Mouse (Mus musculus): ENCODE measurements around the gene Cyp2d9. TPM values are rescaled to one million over a fixed set of nuclear protein-coding genes. Genes with fewer than 3 reads are reported as not detected.

Cyp2d9 gene
- total and polyA plus RNA-seq, 3 experiments, result not detected

DNA sequence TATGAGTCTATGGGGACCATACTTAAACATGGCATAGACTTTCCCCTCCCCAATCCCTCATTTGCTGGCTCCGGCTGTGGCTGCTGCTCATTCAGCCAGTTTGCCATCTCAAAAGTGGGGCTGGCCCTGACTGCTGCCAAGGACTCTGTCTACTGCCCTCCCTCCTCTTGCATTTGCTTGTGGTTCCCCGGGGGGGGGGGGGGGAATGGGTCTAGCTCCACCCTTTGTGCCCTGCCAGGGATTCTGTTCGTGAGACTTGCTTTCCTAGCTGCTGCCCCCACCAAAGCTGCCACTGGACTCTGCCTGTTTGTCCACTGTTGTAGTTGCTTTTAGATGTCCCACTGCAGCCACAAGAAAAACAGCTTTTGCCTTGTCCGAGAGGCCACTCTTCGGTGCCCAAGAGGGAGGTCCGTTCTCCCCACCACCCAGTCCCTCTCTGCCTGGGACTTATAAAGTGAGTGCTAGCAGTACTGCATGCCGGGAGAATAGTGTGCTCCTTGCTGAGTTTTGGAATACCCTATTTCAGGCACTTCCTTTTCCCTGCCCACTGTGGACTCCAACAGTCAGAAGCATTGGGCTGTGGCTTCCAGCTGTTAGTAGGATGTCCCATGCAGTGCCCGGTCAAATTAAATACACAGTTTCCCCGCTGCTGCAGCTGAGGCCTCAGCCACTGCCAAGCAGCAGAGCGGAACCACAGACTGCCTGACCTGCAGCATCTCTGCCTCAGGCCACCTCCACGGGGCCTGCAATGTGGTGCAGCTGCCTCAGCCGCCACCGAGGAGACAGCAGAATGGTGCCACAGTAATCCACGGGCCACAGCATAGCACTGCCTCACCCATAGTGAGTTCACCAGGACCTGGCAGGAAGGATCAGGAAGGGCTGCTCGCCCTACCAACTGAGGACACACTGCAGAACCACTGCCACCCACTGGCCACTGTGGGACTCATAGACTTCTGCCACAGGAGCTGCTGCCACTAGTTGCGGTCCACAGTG is 16.1 kb upstream of the Cyp2d9 start:
- peak; percentile 35 for DNase-seq (ENCODE audit: low read depth, low spot score)
- Histone ChIP-seq H3K27me3 (ENCODE audit: control insufficient read depth in 1 of 2, insufficient read depth in 2 of 2, low read length in 2 of 2) (peaks cover 0 to 1% of the 10 kb centered on the region in 2 experiments; a peak in 2 of 4 replicates), H3K36me3 (ENCODE audit: control insufficient read depth in 1 of 2, insufficient read depth in 2 of 2, low read length in 2 of 2) (no peaks in the 10 kb centered on the region), H3K27ac (ENCODE audit: control insufficient read depth, low read depth, low read length) (no peak overlapping the region), H3K4me1 (ENCODE audit: control insufficient read depth in 1 of 2, insufficient read depth in 2 of 2, low read length in 2 of 2) (no peaks in the 10 kb centered on the region), H3K79me2 (ENCODE audit: control insufficient read depth, insufficient read depth, low read length, poor library complexity) (no peaks in the 10 kb centered on the region), H3K9me3 (replicated peaks; ENCODE audit: insufficient read depth, low read length) (no peaks in the 10 kb centered on the region), H3K4me3 (ENCODE audit: control insufficient read depth in 1 of 2, insufficient read depth in 1 of 2, low read depth in 2 of 2, low read length in 2 of 2) (no peak overlapping the region), H3K9ac (ENCODE audit: control insufficient read depth, low read depth, low read length, poor library complexity, severe bottlenecking) (no peak overlapping the region)
- TF ChIP-seq RAD21 (IDR thresholded peaks at IDR 0.05; ENCODE audit: low read depth, low read length), result peak; percentile 65
- TF ChIP-seq BHLHE40 (IDR thresholded peaks at IDR 0.05; ENCODE audit: borderline replicate concordance, low read depth, low read length), result no peak
- peak; percentile 61 for TF ChIP-seq ZC3H11A (IDR thresholded peaks at IDR 0.05; ENCODE audit: low read depth, low read length)
- TF ChIP-seq SMC3 (IDR thresholded peaks at IDR 0.05; ENCODE audit: low read depth, low read length), result peak; percentile 73
- peak; percentile 25 to 70 (median 63); a peak in 4 of 6 replicates for TF ChIP-seq CTCF (IDR thresholded peaks at IDR 0.05 in 2 of 3, conservative IDR thresholded peaks at IDR 0.05 in 1 of 3; ENCODE audit: control insufficient read depth in 1 of 3, insufficient read depth in 1 of 3, low read depth in 2 of 3, low read length in 3 of 3, poor library complexity in 1 of 3, severe bottlenecking in 1 of 3)

DNA sequence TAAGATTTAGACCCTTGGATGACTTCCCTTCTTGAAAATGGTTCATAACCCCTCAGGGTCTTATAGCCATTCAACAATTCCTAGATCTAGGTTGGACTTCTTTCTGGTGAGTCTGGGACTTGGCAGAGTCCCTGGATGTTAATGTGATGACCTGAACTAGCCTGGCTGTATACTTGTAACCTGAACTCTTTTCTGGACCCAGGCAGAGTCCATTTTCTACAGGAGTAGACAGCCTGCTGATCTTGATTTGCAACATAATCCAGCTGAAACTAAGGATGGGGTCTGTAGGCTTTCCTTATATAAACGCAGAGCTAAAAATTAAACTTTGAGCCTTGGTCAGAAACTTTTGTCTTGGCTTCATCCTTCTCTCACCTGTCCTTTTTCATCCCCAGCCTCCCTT is 14.6 kb upstream of the Cyp2d9 start:
- Histone ChIP-seq H3K9ac (ENCODE audit: control insufficient read depth, low read depth, low read length, poor library complexity, severe bottlenecking) (no peak overlapping the region), H3K27me3 (ENCODE audit: control insufficient read depth in 1 of 2, insufficient read depth in 2 of 2, low read length in 2 of 2) (peaks cover 0 to 1% of the 10 kb centered on the region in 2 experiments; a peak in 2 of 4 replicates), H3K79me2 (ENCODE audit: control insufficient read depth, insufficient read depth, low read length, poor library complexity) (no peaks in the 10 kb centered on the region), H3K4me1 (ENCODE audit: control insufficient read depth in 1 of 2, insufficient read depth in 2 of 2, low read length in 2 of 2) (no peaks in the 10 kb centered on the region), H3K36me3 (ENCODE audit: control insufficient read depth in 1 of 2, insufficient read depth in 2 of 2, low read length in 2 of 2) (no peaks in the 10 kb centered on the region), H3K4me3 (ENCODE audit: control insufficient read depth in 1 of 2, insufficient read depth in 1 of 2, low read depth in 2 of 2, low read length in 2 of 2) (no peak overlapping the region), H3K27ac (ENCODE audit: control insufficient read depth, low read depth, low read length) (no peak overlapping the region), H3K9me3 (replicated peaks; ENCODE audit: insufficient read depth, low read length) (no peaks in the 10 kb centered on the region)
- no peak for DNase-seq (ENCODE audit: low read depth, low spot score)
- TF ChIP-seq SMC3 (IDR thresholded peaks at IDR 0.05; ENCODE audit: low read depth, low read length), result no peak
- no peak for TF ChIP-seq MAX (IDR thresholded peaks at IDR 0.05; ENCODE audit: low read length)
- no peak for TF ChIP-seq MYC (IDR thresholded peaks at IDR 0.05; ENCODE audit: low read depth, low read length)
- TF ChIP-seq CHD2 (IDR thresholded peaks at IDR 0.05; ENCODE audit: low read length), result no peak
- TF ChIP-seq ZNF384 (IDR thresholded peaks at IDR 0.05; ENCODE audit: low read depth, low read length), result no peak
- no peak for TF ChIP-seq ETS1 (IDR thresholded peaks at IDR 0.05; ENCODE audit: low read depth, low read length)
- no peak for TF ChIP-seq ELF1 (IDR thresholded peaks at IDR 0.05; ENCODE audit: low read depth, low read length)
- no peak for TF ChIP-seq NRF1 (IDR thresholded peaks at IDR 0.05; ENCODE audit: insufficient read depth, low read depth, low read length, poor library complexity, severe bottlenecking)
- no peak for TF ChIP-seq KAT2A (conservative IDR thresholded peaks at IDR 0.05; ENCODE audit: low read depth, low read length)
- no peak for TF ChIP-seq MAFK (IDR thresholded peaks at IDR 0.05; ENCODE audit: borderline replicate concordance, low read depth, low read length)
